Comparison of ENCODE assay signal across 14 mouse cellular contexts in genomic region chr8:82416587-82417340, GRCm38 (mm10). TPM values are rescaled to one million over a fixed set of nuclear protein-coding genes. Genes with fewer than 3 reads are reported as not detected.
DNase-seq lines count a peak whose midpoint lies in the region; ATAC-seq lines count a peak whose summit lies in the region.
"Had no signal": no experiment of that assay in that cellular context is flagged by ENCODE, and none has a peak within 500 bp of the region (broad histone marks: within the 10 kb centered on the region; RNA-seq: fewer than 3 reads in every experiment).

No protein-coding gene starts in this region.

- no peak overlapping the region for H3K4me3 ChIP-seq in liver, embryonic 12.5 days
- H3K4me3 ChIP-seq: embryonic facial prominence, embryonic 13.5 days; layer of hippocampus, adult 2 months; midbrain, embryonic 15.5 days had no signal

- ATAC-seq in liver, embryonic 12.5 days = peak; percentile 79
- ATAC-seq in megakaryocyte-erythroid progenitor cell, adult 5-6 weeks (replicated peaks; ENCODE audit: low FRiP score, low TSS enrichment, poor library complexity, severe bottlenecking) = no peak; the same call in 1 of the 2 replicates
- ATAC-seq: midbrain, embryonic 15.5 days had no signal

- peak; percentile 45 for DNase-seq in urinary bladder, postnatal 14 days (ENCODE audit: low spot score)
- no peak for DNase-seq in urinary bladder, postnatal 4 days (ENCODE audit: low spot score in 2 of 2)
- DNase-seq in lung, postnatal 14 days = peak; percentile 60
- peak; percentile 73 for DNase-seq in yolk sac, embryonic 10.5 days (ENCODE audit: low spot score)
- no peak for DNase-seq in cerebellum, adult 9-10 months
- DNase-seq: cerebellum, postnatal 10 days; heart, postnatal 14 days; right cerebral cortex, postnatal 14 days had no signal

- H3K27ac ChIP-seq in liver, embryonic 12.5 days = 0 out of 2 replicates have a peak overlapping the region, but pooled peaks have one; percentile 37
- H3K27ac ChIP-seq: embryonic facial prominence, embryonic 13.5 days; layer of hippocampus, adult 2 months; midbrain, embryonic 15.5 days had no signal

- H3K36me3 ChIP-seq in liver, embryonic 12.5 days = no peaks in the 10 kb centered on the region
- H3K36me3 ChIP-seq: embryonic facial prominence, embryonic 13.5 days; midbrain, embryonic 15.5 days had no signal

- WGBS in liver, embryonic 12.5 days (ENCODE audit: insufficient replicate concordance) = 55% methylated on average over 5 of the region's 5 CpGs

- no peaks in the 10 kb centered on the region for H3K27me3 ChIP-seq in liver, embryonic 12.5 days (replicated peaks)
- H3K27me3 ChIP-seq: embryonic facial prominence, embryonic 13.5 days; midbrain, embryonic 15.5 days had no signal

- no peak overlapping the region for H3K4me2 ChIP-seq in liver, embryonic 12.5 days
- H3K4me2 ChIP-seq: embryonic facial prominence, embryonic 13.5 days; midbrain, embryonic 15.5 days had no signal

- no peaks in the 10 kb centered on the region for H3K4me1 ChIP-seq in liver, embryonic 12.5 days
- H3K4me1 ChIP-seq: embryonic facial prominence, embryonic 13.5 days; midbrain, embryonic 15.5 days had no signal

- no peaks in the 10 kb centered on the region for H3K9me3 ChIP-seq in liver, embryonic 12.5 days (replicated peaks)
- H3K9me3 ChIP-seq: embryonic facial prominence, embryonic 13.5 days; midbrain, embryonic 15.5 days had no signal

- H3K9ac ChIP-seq in liver, embryonic 12.5 days = no peak overlapping the region
- H3K9ac ChIP-seq: embryonic facial prominence, embryonic 13.5 days; midbrain, embryonic 15.5 days had no signal

RNA-seq across cellular contexts. Expression of gene Il15, which starts 13.7 kb away (rescaled TPM):
- polyA plus RNA-seq in liver, embryonic 12.5 days (2016; fragmentation: Nextera tagmentation; extraction: Ambion mirVana) = 3.6 and 3.8 TPM in 2 replicates
- total RNA-seq in megakaryocyte-erythroid progenitor cell, adult 5-6 weeks (2014; fragmentation: Nextera tagmentation) = 0.96 TPM in 1 of 2 replicates, not detected in the other
- total RNA-seq in megakaryocyte-erythroid progenitor cell, adult 5-6 weeks (2017) = 0.38 and 7.1 TPM in 2 replicates
- polyA plus RNA-seq: neural tube, embryonic 14.5 days had no signal

Comparison
In these comparisons a context has a peak if more than half of its experiments do, and no peak if none do; other contexts are left out.
1. DNase-seq: peak in urinary bladder, postnatal 14 days (single experiment), lung, postnatal 14 days (single experiment) and yolk sac, embryonic 10.5 days (single experiment); none in urinary bladder, postnatal 4 days (0 of 2) and cerebellum, adult 9-10 months (single experiment).